Mouse (Mus musculus): ENCODE results near the gene Zfp955a. TPM values are rescaled to one million over a fixed set of nuclear protein-coding genes. Genes with fewer than 3 reads are reported as not detected.
"Not testable (repeated sequence)": the region's sequence is repeated elsewhere in the genome, so short reads cannot be mapped to it uniquely, and the experiment has no call there.

Zfp955a gene
- total and polyA plus RNA-seq, 2 experiments from 2014 or later: 13.9 to 20.1 TPM

DNA sequence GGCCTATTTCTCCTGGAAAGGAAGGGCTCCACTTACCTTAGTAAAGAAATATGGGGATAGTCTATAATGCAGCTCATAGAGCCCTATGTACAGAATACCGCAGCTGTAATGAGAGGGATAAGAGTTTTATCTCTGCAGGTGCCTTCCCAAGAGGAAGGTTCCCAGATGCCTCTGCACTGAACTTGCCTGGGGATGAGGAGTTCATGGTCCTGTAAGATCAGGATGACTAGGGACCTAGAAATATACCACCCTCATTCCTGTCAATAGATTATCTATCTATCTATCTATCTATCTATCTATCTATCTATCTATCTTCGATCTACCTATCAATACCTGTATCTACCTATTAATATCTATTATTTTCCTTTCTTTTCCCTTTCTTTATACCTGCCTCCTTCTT lies 33.4 kb downstream of the Zfp955a start, which contains the start of gene Olfr1564:
Gene Olfr1564 (minus strand): TSS at position 101 of the 400 bp plus-strand sequence.
- 80% methylated on average over 2 of the region's 2 CpGs for WGBS
- ATAC-seq (ENCODE audit: low FRiP score): no peak
- H3K27ac ChIP-seq (ENCODE audit: low read depth, low read length): no peak within 1 kb of the TSS

GRCm38 (mm10) chr17:33191002-33191401 lies 63.9 kb downstream of the Zfp955a start, which contains the start of gene Olfr239:
Olfr239 (plus strand) TSS chr17:33191302.
- not testable (repeated sequence) for H3K4me1 ChIP-seq (ENCODE audit: insufficient read depth, low read length); H3K4me3 ChIP-seq (ENCODE audit: low read depth, low read length); H3K9ac ChIP-seq (replicated peaks; ENCODE audit: low read length, poor library complexity, severe bottlenecking); H3K4me2 ChIP-seq (ENCODE audit: low read depth, low read length, poor library complexity, severe bottlenecking); H3K9me3 ChIP-seq (ENCODE audit: low read length); DNase-seq (ENCODE audit: low spot score); H3K27ac ChIP-seq (ENCODE audit: low read depth, low read length); ATAC-seq (ENCODE audit: low FRiP score); H3K36me3 ChIP-seq (ENCODE audit: insufficient read depth, low read length); H3K27me3 ChIP-seq (ENCODE audit: insufficient read depth, low read length)
- no CpG with 5 or more reads among the region's 2 CpGs for WGBS

More for the DNA sequence above, 33.4 kb downstream of the Zfp955a start, which contains the start of gene Olfr1564:
- DNase-seq (ENCODE audit: low spot score): no peak
- no peak within 1 kb of the TSS for H3K4me2 ChIP-seq (ENCODE audit: low read depth, low read length, poor library complexity, severe bottlenecking)
- peaks cover 8% of the 10 kb centered on the region; the same call in 1 of the 2 replicates for H3K9me3 ChIP-seq (ENCODE audit: low read length)
- H3K36me3 ChIP-seq (ENCODE audit: insufficient read depth, low read length): no peaks in the 10 kb centered on the region
- TF ChIP-seq CTCF (IDR thresholded peaks at IDR 0.05): no peak
- no peaks in the 10 kb centered on the region for H3K27me3 ChIP-seq (ENCODE audit: insufficient read depth, low read length)
- H3K4me3 ChIP-seq (ENCODE audit: low read depth, low read length): no peak within 1 kb of the TSS
- H3K9ac ChIP-seq (replicated peaks; ENCODE audit: low read length, poor library complexity, severe bottlenecking): no peak within 1 kb of the TSS
- H3K4me1 ChIP-seq (ENCODE audit: insufficient read depth, low read length): no peaks in the 10 kb centered on the region

Other genes with a start within 250 kb of the Zfp955a start
- gene Zfp763, start 221.7 kb downstream of the Zfp955a start, total RNA-seq (2014; rRNA removed): 10.8 and 20.8 TPM in 2 replicates
- gene Zfp763, start 221.7 kb downstream of the Zfp955a start, polyA plus RNA-seq (2015; fragmentation: Nextera tagmentation; extraction: Ambion mirVana): 18.2 and 19.7 TPM in 2 replicates
- gene 4921501E09Rik, start 187.1 kb downstream of the Zfp955a start, total RNA-seq (2014; rRNA removed): not detected in 2 replicates
- gene 4921501E09Rik, start 187.1 kb downstream of the Zfp955a start, polyA plus RNA-seq (2015; fragmentation: Nextera tagmentation; extraction: Ambion mirVana): not detected in 2 replicates
- 21.9 and 26.0 TPM in 2 replicates for gene Zfp563, start 165.8 kb downstream of the Zfp955a start, total RNA-seq (2014; rRNA removed)
- 11.7 and 13.1 TPM in 2 replicates for gene Zfp563, start 165.8 kb downstream of the Zfp955a start, polyA plus RNA-seq (2015; fragmentation: Nextera tagmentation; extraction: Ambion mirVana)
- 0.09 and 0.11 TPM in 2 replicates for gene Morc2b, start 115.5 kb downstream of the Zfp955a start, total RNA-seq (2014; rRNA removed)
- gene Morc2b, start 115.5 kb downstream of the Zfp955a start, polyA plus RNA-seq (2015; fragmentation: Nextera tagmentation; extraction: Ambion mirVana): 0.15 and 0.27 TPM in 2 replicates
- not detected in 2 replicates for gene Olfr55, start 86.7 kb downstream of the Zfp955a start, total RNA-seq (2014; rRNA removed)
- not detected in 2 replicates for gene Olfr55, start 86.7 kb downstream of the Zfp955a start, polyA plus RNA-seq (2015; fragmentation: Nextera tagmentation; extraction: Ambion mirVana)
- not detected in 2 replicates for gene Olfr239, start 63.8 kb downstream of the Zfp955a start, total RNA-seq (2014; rRNA removed)
- gene Olfr239, start 63.8 kb downstream of the Zfp955a start, polyA plus RNA-seq (2015; fragmentation: Nextera tagmentation; extraction: Ambion mirVana): not detected in 2 replicates
- gene Olfr1564, start 33.5 kb downstream of the Zfp955a start, total RNA-seq (2014; rRNA removed): 0.22 TPM in 1 of 2 replicates, not detected in the other
- gene Olfr1564, start 33.5 kb downstream of the Zfp955a start, polyA plus RNA-seq (2015; fragmentation: Nextera tagmentation; extraction: Ambion mirVana): not detected in 2 replicates
- not detected in 2 replicates for gene Olfr63, start 9.5 kb upstream of the Zfp955a start, total RNA-seq (2014; rRNA removed)
- not detected in 2 replicates for gene Olfr63, start 9.5 kb upstream of the Zfp955a start, polyA plus RNA-seq (2015; fragmentation: Nextera tagmentation; extraction: Ambion mirVana)
- gene Zfp955b, start 34.4 kb upstream of the Zfp955a start, total RNA-seq (2014; rRNA removed): 17.2 and 21.0 TPM in 2 replicates
- gene Zfp955b, start 34.4 kb upstream of the Zfp955a start, polyA plus RNA-seq (2015; fragmentation: Nextera tagmentation; extraction: Ambion mirVana): 16.2 and 16.7 TPM in 2 replicates
- 20.9 and 27.2 TPM in 2 replicates for gene Zfp81, start 103.7 kb upstream of the Zfp955a start, total RNA-seq (2014; rRNA removed)
- 14.6 and 18.1 TPM in 2 replicates for gene Zfp81, start 103.7 kb upstream of the Zfp955a start, polyA plus RNA-seq (2015; fragmentation: Nextera tagmentation; extraction: Ambion mirVana)
- 13.6 and 28.9 TPM in 2 replicates for gene Zfp101, start 139.5 kb upstream of the Zfp955a start, total RNA-seq (2014; rRNA removed)
- gene Zfp101, start 139.5 kb upstream of the Zfp955a start, polyA plus RNA-seq (2015; fragmentation: Nextera tagmentation; extraction: Ambion mirVana): 6.8 and 9.0 TPM in 2 replicates
- not detected in 2 replicates for gene Actl9, start 177.8 kb upstream of the Zfp955a start, total RNA-seq (2014; rRNA removed)
- gene Actl9, start 177.8 kb upstream of the Zfp955a start, polyA plus RNA-seq (2015; fragmentation: Nextera tagmentation; extraction: Ambion mirVana): not detected in 2 replicates

All from midbrain, postnatal 0 days (tissue).